Mouse (Mus musculus): Measurements from ENCODE around the gene F8. TPM values are rescaled to one million over a fixed set of nuclear protein-coding genes. Genes with fewer than 3 reads are reported as not detected.
A peak's percentile ranks its signal among the peaks of the same experiment; 100 is the strongest.

The F8 gene
- total and polyA plus RNA-seq, 3 experiments = 0.76 to 2.6 (median 1.6) TPM

GRCm38 (mm10) chrX:75155576-75156243, 226.7 kb downstream of the F8 start:
- no peaks in the 10 kb centered on the region for H3K27me3 ChIP-seq (replicated peaks)
- in situ Hi-C loops (cut with MboI; ENCODE audit: low pct_ligation_motif_present, low pct_unique_long_range_greater_than_20kb, low sequenced_read_pairs) (no loop called here), dilution Hi-C loops (cut with MboI; ENCODE audit: extremely low pct_ligation_motif_present, extremely low pct_unique_long_range_greater_than_20kb, low sequenced_read_pairs) (no loop called here)
- no peaks in the 10 kb centered on the region for H3K4me1 ChIP-seq (ENCODE audit: control insufficient read depth in 1 of 2, insufficient read depth in 2 of 2)
- H3K9me3 ChIP-seq (replicated peaks; ENCODE audit: low read length) = no peaks in the 10 kb centered on the region
- H3K4me2 ChIP-seq (ENCODE audit: insufficient read depth, low read depth, poor library complexity, severe bottlenecking) = no peak overlapping the region
- H3K9ac ChIP-seq (ENCODE audit: insufficient read depth, low read depth) = no peak overlapping the region
- TF ChIP-seq USF1 (IDR thresholded peaks at IDR 0.05; ENCODE audit: low read depth, low read length) (peak; percentile 13; the same call in 1 of the 2 replicates), CTCF (conservative IDR thresholded peaks at IDR 0.05 in 1 of 2, IDR thresholded peaks at IDR 0.05 in 1 of 2; ENCODE audit: low read depth in 2 of 2, low read length in 2 of 2) (no peak), BHLHE40 (IDR thresholded peaks at IDR 0.05; ENCODE audit: low read depth, low read length) (0 out of 2 replicates have a peak, but pooled peaks have one; percentile 24)
- H3K27ac ChIP-seq (ENCODE audit: insufficient read depth, low read depth) = no peak overlapping the region
- no peak for DNase-seq (ENCODE audit: extremely low read depth)
- no peaks in the 10 kb centered on the region for H3K79me2 ChIP-seq (replicated peaks; ENCODE audit: control insufficient read depth, extremely low read depth, insufficient read depth, poor library complexity, severe bottlenecking)
- no peaks in the 10 kb centered on the region for H3K36me3 ChIP-seq (replicated peaks in 1 of 2; ENCODE audit: control insufficient read depth in 1 of 2, insufficient read depth in 1 of 2, low read length in 1 of 2)
- no peak overlapping the region for H3K4me3 ChIP-seq (replicated peaks in 1 of 3; ENCODE audit: low read depth in 2 of 3, low read length in 2 of 3, poor library complexity in 1 of 3)

GRCm38 (mm10) chrX:75152249-75152648, 230.2 kb downstream of the F8 start:
- H3K9me3 ChIP-seq (replicated peaks; ENCODE audit: low read length) = no peaks in the 10 kb centered on the region
- no peak for TF ChIP-seq ZNF384 (IDR thresholded peaks at IDR 0.05; ENCODE audit: low read depth, low read length)
- no peak for TF ChIP-seq NRF1 (IDR thresholded peaks at IDR 0.05; ENCODE audit: low read depth, low read length)
- no peak overlapping the region for H3K27ac ChIP-seq (ENCODE audit: insufficient read depth, low read depth)
- H3K4me1 ChIP-seq (ENCODE audit: control insufficient read depth in 1 of 2, insufficient read depth in 2 of 2) = no peaks in the 10 kb centered on the region
- DNase-seq (ENCODE audit: extremely low read depth) = no peak
- dilution Hi-C loops (cut with MboI; ENCODE audit: extremely low pct_ligation_motif_present, extremely low pct_unique_long_range_greater_than_20kb, low sequenced_read_pairs) = no loop called here
- H3K36me3 ChIP-seq (replicated peaks in 1 of 2; ENCODE audit: control insufficient read depth in 1 of 2, insufficient read depth in 1 of 2, low read length in 1 of 2) = no peaks in the 10 kb centered on the region
- H3K9ac ChIP-seq (ENCODE audit: insufficient read depth, low read depth) = no peak overlapping the region
- no peak overlapping the region for H3K4me3 ChIP-seq (replicated peaks in 1 of 3; ENCODE audit: low read depth in 2 of 3, low read length in 2 of 3, poor library complexity in 1 of 3)
- no peaks in the 10 kb centered on the region for H3K27me3 ChIP-seq (replicated peaks)
- H3K4me2 ChIP-seq (ENCODE audit: insufficient read depth, low read depth, poor library complexity, severe bottlenecking) = no peak overlapping the region
- no peaks in the 10 kb centered on the region for H3K79me2 ChIP-seq (replicated peaks; ENCODE audit: control insufficient read depth, extremely low read depth, insufficient read depth, poor library complexity, severe bottlenecking)
- in situ Hi-C loops (cut with MboI; ENCODE audit: low pct_ligation_motif_present, low pct_unique_long_range_greater_than_20kb, low sequenced_read_pairs) = no loop called here

GRCm38 (mm10) chrX:75150304-75150703, 232.1 kb downstream of the F8 start:
- no peak overlapping the region for H3K27ac ChIP-seq (ENCODE audit: insufficient read depth, low read depth)
- H3K4me2 ChIP-seq (ENCODE audit: insufficient read depth, low read depth, poor library complexity, severe bottlenecking) = no peak overlapping the region
- dilution Hi-C loops (cut with MboI; ENCODE audit: extremely low pct_ligation_motif_present, extremely low pct_unique_long_range_greater_than_20kb, low sequenced_read_pairs) (no loop called here), in situ Hi-C loops (cut with MboI; ENCODE audit: low pct_ligation_motif_present, low pct_unique_long_range_greater_than_20kb, low sequenced_read_pairs) (no loop called here)
- H3K9ac ChIP-seq (ENCODE audit: insufficient read depth, low read depth) = no peak overlapping the region
- H3K79me2 ChIP-seq (replicated peaks; ENCODE audit: control insufficient read depth, extremely low read depth, insufficient read depth, poor library complexity, severe bottlenecking) = no peaks in the 10 kb centered on the region
- H3K9me3 ChIP-seq (replicated peaks; ENCODE audit: low read length) = no peaks in the 10 kb centered on the region
- no peaks in the 10 kb centered on the region for H3K36me3 ChIP-seq (replicated peaks in 1 of 2; ENCODE audit: control insufficient read depth in 1 of 2, insufficient read depth in 1 of 2, low read length in 1 of 2)
- no peak for DNase-seq (ENCODE audit: extremely low read depth)
- TF ChIP-seq SIN3A (IDR thresholded peaks at IDR 0.05; ENCODE audit: low read length) (no peak), IRF4 (IDR thresholded peaks at IDR 0.05; ENCODE audit: low read depth, low read length) (no peak), HCFC1 (IDR thresholded peaks at IDR 0.05; ENCODE audit: low read depth, low read length) (no peak), USF1 (IDR thresholded peaks at IDR 0.05; ENCODE audit: low read depth, low read length) (no peak), NRF1 (IDR thresholded peaks at IDR 0.05; ENCODE audit: low read depth, low read length) (no peak), E2F4 (IDR thresholded peaks at IDR 0.05; ENCODE audit: insufficient replicate concordance, low read depth, low read length) (no peak), ZC3H11A (IDR thresholded peaks at IDR 0.05; ENCODE audit: low read depth, low read length) (no peak), EP300 (IDR thresholded peaks at IDR 0.05; ENCODE audit: low read length) (no peak), GABPA (IDR thresholded peaks at IDR 0.05; ENCODE audit: insufficient replicate concordance, low read depth, low read length) (no peak), TCF12 (IDR thresholded peaks at IDR 0.05; ENCODE audit: low read depth, low read length) (no peak), RAD21 (IDR thresholded peaks at IDR 0.05; ENCODE audit: low read depth, low read length) (no peak), MAZ (IDR thresholded peaks at IDR 0.05; ENCODE audit: low read depth, low read length) (no peak), MEF2A (IDR thresholded peaks at IDR 0.05; ENCODE audit: borderline replicate concordance, low read depth, low read length) (no peak), JUN (IDR thresholded peaks at IDR 0.05; ENCODE audit: insufficient read depth, low read depth, low read length) (no peak), ZNF384 (IDR thresholded peaks at IDR 0.05; ENCODE audit: low read depth, low read length) (no peak), NELFE (IDR thresholded peaks at IDR 0.05; ENCODE audit: low read depth, low read length) (no peak), MAFK (IDR thresholded peaks at IDR 0.05; ENCODE audit: insufficient replicate concordance, low read length) (no peak), CHD2 (IDR thresholded peaks at IDR 0.05; ENCODE audit: low read length) (no peak), RCOR1 (conservative IDR thresholded peaks at IDR 0.05; ENCODE audit: low read depth, low read length) (no peak), POLR2AphosphoS2 (IDR thresholded peaks at IDR 0.05; ENCODE audit: low read depth, low read length) (no peak)
- no peak overlapping the region for H3K4me3 ChIP-seq (replicated peaks in 1 of 3; ENCODE audit: low read depth in 2 of 3, low read length in 2 of 3, poor library complexity in 1 of 3)
- H3K4me1 ChIP-seq (ENCODE audit: control insufficient read depth in 1 of 2, insufficient read depth in 2 of 2) = no peaks in the 10 kb centered on the region
- no peaks in the 10 kb centered on the region for H3K27me3 ChIP-seq (replicated peaks)
